Mouse (Mus musculus) C2C12 (cell line): Measurements from ENCODE around the gene Ncbp3.

ENCODE experiments used
- CEBPB ChIP-seq: IDR thresholded peaks from one replicate; pipeline ENCODE4 v1.6.1; 2011; ENCODE audit warnings: low read depth, mild to moderate bottlenecking, control low read depth, moderate library complexity
- CTCF ChIP-seq: IDR thresholded peaks from one replicate; pipeline ENCODE4 v1.5.1; 2011; ENCODE audit not compliant: control insufficient read depth, insufficient read depth, insufficient read length
- FOSL1 ChIP-seq: IDR thresholded peaks from one replicate; pipeline ENCODE4 v1.8.0; 2011; ENCODE audit warnings: mild to moderate bottlenecking, low read length; ENCODE audit not compliant: poor library complexity, insufficient read depth, severe bottlenecking
- MAX ChIP-seq: IDR thresholded peaks from one replicate; pipeline ENCODE4 v1.6.1; 2011; ENCODE audit warnings: mild to moderate bottlenecking, control low read depth
- MYOD1 ChIP-seq: IDR thresholded peaks from one replicate; pipeline ENCODE4 v1.6.1; 2011; ENCODE audit warnings: low read depth; ENCODE audit not compliant: control insufficient read depth, insufficient read length
- USF1 ChIP-seq: IDR thresholded peaks from one replicate; pipeline ENCODE4 v1.6.1; 2011; ENCODE audit warnings: low read depth, mild to moderate bottlenecking, control low read depth, moderate library complexity

DNA sequence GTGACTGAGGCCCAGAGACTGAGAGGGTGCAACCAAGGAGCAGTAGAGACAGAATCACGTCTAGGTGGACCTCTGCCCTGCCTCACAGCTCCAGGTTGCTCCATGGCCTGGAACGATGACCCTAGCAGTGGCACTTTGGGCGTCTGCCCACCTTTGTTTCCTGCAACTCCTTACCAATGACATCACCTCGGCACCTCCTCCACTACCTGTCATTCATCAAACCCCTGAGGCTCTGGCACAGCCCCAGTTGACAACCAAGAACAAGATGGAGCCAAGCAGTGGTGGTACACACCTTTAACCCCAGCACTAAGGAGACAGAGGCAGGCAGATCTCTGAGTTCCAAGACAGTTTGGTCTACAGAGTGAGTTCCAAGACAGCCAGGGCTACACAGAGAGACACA lies 44.5 kb downstream of the Ncbp3 start:
- TF ChIP-seq MAX: no peak
- no peak for TF ChIP-seq CTCF
- TF ChIP-seq MYOD1: no peak
- TF ChIP-seq CEBPB: no peak
- TF ChIP-seq FOSL1: no peak
- no peak for TF ChIP-seq USF1
